Mouse (Mus musculus) hindbrain, postnatal 0 days (tissue): ENCODE data around the gene Uvrag. TPM values are rescaled to one million over a fixed set of nuclear protein-coding genes. Genes with fewer than 3 reads are reported as not detected.

ENCODE experiments used
- ATAC-seq: fragments of 200-750 bp; cut with Nextera tagmentation; 2 replicates; pipeline ENCODE4 v1.8.0; 2017; ENCODE audit warnings: mild to moderate bottlenecking, moderate TSS enrichment, moderate library complexity
- DNase-seq: peaks from one replicate; pipeline ENCODE4 v3.0.0-alpha.2; 2015; ENCODE audit warnings: low spot score
- H3K27ac ChIP-seq: fragments of 300-500 bp; sonication (generic); 2 replicates; pipeline ENCODE4 v1.5.1; 2014; ENCODE audit warnings: mild to moderate bottlenecking
- H3K27me3 ChIP-seq: fragments of 300-500 bp; sonication (generic); 2 replicates; pipeline ENCODE4 v1.6.1; 2014; ENCODE audit warnings: low read length, mixed read lengths; ENCODE audit not compliant: insufficient read depth
- H3K36me3 ChIP-seq: fragments of 300-500 bp; sonication (generic); 2 replicates; pipeline ENCODE4 v1.6.1; 2014; ENCODE audit warnings: low read length, mixed read lengths; ENCODE audit not compliant: insufficient read depth
- H3K4me1 ChIP-seq: fragments of 300-500 bp; sonication (generic); 2 replicates; pipeline ENCODE4 v1.6.1; 2014; ENCODE audit warnings: antibody characterized with exemption, low read length, mixed read lengths; ENCODE audit not compliant: insufficient read depth
- H3K4me2 ChIP-seq: fragments of 300-500 bp; sonication (generic); 2 replicates; pipeline ENCODE4 v1.6.1; 2014; ENCODE audit warnings: low read depth, mild to moderate bottlenecking, low read length, moderate library complexity, mixed read lengths
- H3K4me3 ChIP-seq: fragments of 300-500 bp; sonication (generic); 2 replicates; pipeline ENCODE4 v1.5.1; 2014; ENCODE audit warnings: low read length
- H3K9ac ChIP-seq: fragments of 300-500 bp; sonication (generic); replicated peaks from 2 replicates; pipeline ENCODE4 v1.6.1; 2014; ENCODE audit warnings: mild to moderate bottlenecking, low read length, moderate library complexity, mixed read lengths
- H3K9me3 ChIP-seq: fragments of 300-500 bp; sonication (generic); 2 replicates; pipeline ENCODE4 v1.6.1; 2016; ENCODE audit warnings: low read length, mixed read lengths
- CTCF ChIP-seq: IDR thresholded peaks from 2 replicates; pipeline ENCODE4 v1.5.1; 2016; ENCODE audit warnings: antibody characterized with exemption, control low read depth, low read depth
- WGBS: fragments of 180-500 bp; shearing (Covaris S2); extraction: QIAGEN DNeasy Blood & Tissue Kit; methylation state at CpG from one replicate; pipeline ENCODE4 v1.1.7; 2014; 5-methylcytosine and 5-hydroxymethylcytosine counted together
- polyA plus RNA-seq: library from polyadenylated mRNA; unstranded; fragments of >200 nt; fragmentation: Nextera tagmentation; extraction: Ambion mirVana; gene quantifications from 2 replicates; pipeline ENCODE4 v1.2.1, GENCODE M21; 2015
- total RNA-seq: library from RNA; depleted of rRNA; stranded (reverse); fragments of >200 nt; gene quantifications from 2 replicates; pipeline ENCODE4 v1.2.3, GENCODE M21; 2014

Uvrag gene
- total and polyA plus RNA-seq, 2 experiments from 2014 or later = 16.5 to 36.7 TPM

GRCm38 (mm10) chr7:99007506-99008354 is 133.2 kb downstream of the Uvrag start:
- H3K4me1 ChIP-seq = no peaks in the 10 kb centered on the region
- no peaks in the 10 kb centered on the region for H3K9me3 ChIP-seq
- DNase-seq (no peak), ATAC-seq (no peak)
- H3K4me2 ChIP-seq = no peak overlapping the region
- H3K27me3 ChIP-seq = no peaks in the 10 kb centered on the region
- WGBS = 76% methylated on average over 16 of the region's 16 CpGs
- H3K4me3 ChIP-seq = no peak overlapping the region
- H3K9ac ChIP-seq = no peak overlapping the region
- H3K36me3 ChIP-seq = 0 out of 2 replicates have a peak, but pooled peaks cover 4% of the 10 kb centered on the region
- no peak overlapping the region for H3K27ac ChIP-seq
- TF ChIP-seq CTCF = no peak

GRCm38 (mm10) chr7:99003231-99003630 is 137.7 kb downstream of the Uvrag start:
- Histone ChIP-seq H3K9me3 (no peaks in the 10 kb centered on the region), H3K36me3 (0 out of 2 replicates have a peak, but pooled peaks cover 4% of the 10 kb centered on the region), H3K4me1 (no peaks in the 10 kb centered on the region), H3K4me3 (no peak overlapping the region), H3K9ac (no peak overlapping the region), H3K27ac (no peak overlapping the region), H3K4me2 (no peak overlapping the region), H3K27me3 (no peaks in the 10 kb centered on the region)
- TF ChIP-seq CTCF = no peak
- 87% methylated on average over 6 of the region's 6 CpGs for WGBS
- ATAC-seq (no peak), DNase-seq (no peak)

GRCm38 (mm10) chr7:98998722-98999121 is 142.2 kb downstream of the Uvrag start:
- no peak overlapping the region for H3K4me2 ChIP-seq
- no peak for ATAC-seq
- H3K36me3 ChIP-seq = no peaks in the 10 kb centered on the region
- H3K4me3 ChIP-seq = no peak overlapping the region
- no peak overlapping the region for H3K9ac ChIP-seq
- no peak for TF ChIP-seq CTCF
- no peaks in the 10 kb centered on the region for H3K4me1 ChIP-seq
- no peak for DNase-seq
- no peak overlapping the region for H3K27ac ChIP-seq
- H3K27me3 ChIP-seq = no peaks in the 10 kb centered on the region
- no peaks in the 10 kb centered on the region for H3K9me3 ChIP-seq

GRCm38 (mm10) chr7:98997760-98998159 is 143.2 kb downstream of the Uvrag start:
- Histone ChIP-seq H3K4me2 (no peak overlapping the region), H3K36me3 (no peaks in the 10 kb centered on the region), H3K9ac (no peak overlapping the region), H3K27me3 (no peaks in the 10 kb centered on the region), H3K9me3 (no peaks in the 10 kb centered on the region), H3K27ac (no peak overlapping the region), H3K4me1 (no peaks in the 10 kb centered on the region), H3K4me3 (no peak overlapping the region)
- DNase-seq (no peak), ATAC-seq (no peak)
- no peak for TF ChIP-seq CTCF
- WGBS = 90% methylated on average over 7 of the region's 7 CpGs

- Histone ChIP-seq H3K9me3 (no peaks in the 10 kb centered on the region), H3K4me1 (no peaks in the 10 kb centered on the region), H3K4me3 (no peak overlapping the region), H3K27ac (no peak overlapping the region), H3K4me2 (no peak overlapping the region), H3K36me3 (no peaks in the 10 kb centered on the region), H3K27me3 (no peaks in the 10 kb centered on the region), H3K9ac (no peak overlapping the region)
- WGBS = 97% methylated on average over 6 of the region's 6 CpGs
- no peak for ATAC-seq
- no peak for TF ChIP-seq CTCF
- no peak for DNase-seq
Observed at GRCm38 (mm10) chr7:98996791-98997190, 144.2 kb downstream of the Uvrag start.

- TF ChIP-seq CTCF = no peak
- 88% methylated on average over 5 of the region's 5 CpGs for WGBS
- Histone ChIP-seq H3K4me1 (no peaks in the 10 kb centered on the region), H3K9ac (no peak overlapping the region), H3K4me3 (no peak overlapping the region), H3K4me2 (no peak overlapping the region), H3K9me3 (no peaks in the 10 kb centered on the region), H3K27me3 (no peaks in the 10 kb centered on the region), H3K36me3 (0 out of 2 replicates have a peak, but pooled peaks cover 4% of the 10 kb centered on the region), H3K27ac (no peak overlapping the region)
- ATAC-seq (no peak), DNase-seq (no peak)
Observed at GRCm38 (mm10) chr7:98995126-98995727, 145.7 kb downstream of the Uvrag start.

- no peak overlapping the region for H3K4me2 ChIP-seq
- no peaks in the 10 kb centered on the region for H3K4me1 ChIP-seq
- no peak for TF ChIP-seq CTCF
- H3K9me3 ChIP-seq = no peaks in the 10 kb centered on the region
- ATAC-seq (no peak), DNase-seq (no peak)
- H3K9ac ChIP-seq = no peak overlapping the region
- H3K4me3 ChIP-seq = no peak overlapping the region
- 0 out of 2 replicates have a peak, but pooled peaks cover 4% of the 10 kb centered on the region for H3K36me3 ChIP-seq
- WGBS = 75% methylated on average over 6 of the region's 6 CpGs
- no peak overlapping the region for H3K27ac ChIP-seq
- no peaks in the 10 kb centered on the region for H3K27me3 ChIP-seq
Observed at GRCm38 (mm10) chr7:98994137-98994536, 146.8 kb downstream of the Uvrag start.
